ENCODE assay signal across 19 mouse cellular contexts in the genomic region with DNA sequence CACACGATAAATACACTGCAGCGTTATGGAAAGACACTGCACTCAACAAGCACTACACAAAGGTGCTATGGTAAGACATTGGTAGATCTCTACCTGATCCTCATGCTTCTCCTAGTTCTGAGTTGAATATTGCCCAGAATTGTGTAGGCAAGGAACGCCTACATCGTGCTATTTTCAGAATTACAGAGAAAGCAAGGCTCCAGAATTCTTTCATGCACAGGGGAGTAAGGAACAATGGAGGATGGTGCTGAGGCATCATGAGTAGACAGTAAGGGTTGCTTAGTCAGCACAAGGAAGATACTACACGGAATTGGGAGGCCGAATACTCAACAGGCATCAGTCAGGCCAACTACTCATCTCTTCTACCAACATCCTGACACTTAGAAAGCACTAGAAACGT.
"Had no signal": no experiment of that assay in that cellular context is flagged by ENCODE, and none has a peak within 500 bp of the region (broad histone marks: within the 10 kb centered on the region; RNA-seq: fewer than 3 reads in every experiment).

No protein-coding gene starts in this region.

- H3K36me3 ChIP-seq: midbrain, embryonic 10.5 days; midbrain, embryonic 12.5 days; neural tube, embryonic 13.5 days; neural tube, embryonic 15.5 days had no signal

- H3K9ac ChIP-seq: liver, embryonic 14.5 days; lung, embryonic 14.5 days; midbrain, embryonic 12.5 days; neural tube, embryonic 13.5 days; neural tube, embryonic 15.5 days had no signal

- H3K27me3 ChIP-seq: midbrain, embryonic 12.5 days; neural tube, embryonic 13.5 days; neural tube, embryonic 15.5 days had no signal

- H3K4me3 ChIP-seq: midbrain, embryonic 10.5 days; midbrain, embryonic 12.5 days; myocyte; neural tube, embryonic 13.5 days; neural tube, embryonic 15.5 days had no signal

- H3K27ac ChIP-seq: liver, embryonic 14.5 days; midbrain, embryonic 10.5 days; midbrain, embryonic 12.5 days; neural tube, embryonic 13.5 days; neural tube, embryonic 15.5 days had no signal

- H3K4me1 ChIP-seq: midbrain, embryonic 10.5 days; midbrain, embryonic 12.5 days; neural tube, embryonic 13.5 days; neural tube, embryonic 15.5 days had no signal

- DNase-seq: lung, adult 18-20 months; lung, embryonic 14.5 days; lung, postnatal 10 days; lung, postnatal 4 days; midbrain, embryonic 14.5 days; retina, postnatal 1 day; right cerebral cortex, postnatal 25 days; right cerebral cortex, postnatal 4 days; spleen, adult 18-20 months; thymus, adult 2 months; thymus, postnatal 25 days; thymus, postnatal 4 days had no signal

- H3K9me3 ChIP-seq: midbrain, embryonic 10.5 days; midbrain, embryonic 12.5 days; neural tube, embryonic 13.5 days; neural tube, embryonic 15.5 days had no signal

- ATAC-seq: midbrain, embryonic 16.5 days had no signal
